In genomic region chr13:41110935-41111334, GRCm38 (mm10) we compare ENCODE assay signal across 51 mouse cellular contexts. TPM values are rescaled to one million over a fixed set of nuclear protein-coding genes. Genes with fewer than 3 reads are reported as not detected.
"Had no signal": no experiment of that assay in that cellular context is flagged by ENCODE, and none has a peak within 500 bp of the region (broad histone marks: within the 10 kb centered on the region; RNA-seq: fewer than 3 reads in every experiment).

TSS of gene Gcm2 (minus strand) at chr13:41111035.

- DNase-seq: heart, postnatal 10 days; heart, postnatal 14 days; heart, postnatal 36 days; heart, postnatal 4 days; kidney, adult 11 months; kidney, adult 18-20 months; kidney, adult 2 months; kidney, adult 8-10 months; kidney, adult 9 months; kidney, postnatal 10 days; kidney, postnatal 14 days; kidney, postnatal 25 days; kidney, postnatal 36 days; kidney, postnatal 4 days; layer of hippocampus, adult 9-11 months; layer of hippocampus, postnatal 36 days had no signal

- H3K4me1 ChIP-seq: heart, embryonic 12.5 days; heart, embryonic 15.5 days; hindbrain, embryonic 12.5 days; hindbrain, embryonic 13.5 days; hindbrain, embryonic 15.5 days; intestine, embryonic 15.5 days; kidney, embryonic 15.5 days had no signal

- H3K4me3 ChIP-seq: heart, embryonic 12.5 days; heart, embryonic 13.5 days; heart, embryonic 15.5 days; hindbrain, embryonic 10.5 days; hindbrain, embryonic 12.5 days; hindbrain, embryonic 13.5 days; hindbrain, embryonic 15.5 days; intestine, embryonic 15.5 days; kidney, embryonic 15.5 days; layer of hippocampus, adult 2 months; left cerebral cortex, adult 2 months had no signal

- H3K9ac ChIP-seq: heart, embryonic 12.5 days; heart, embryonic 13.5 days; heart, embryonic 15.5 days; hindbrain, embryonic 12.5 days; hindbrain, embryonic 13.5 days; hindbrain, embryonic 14.5 days; hindbrain, embryonic 15.5 days; intestine, embryonic 15.5 days; kidney, embryonic 15.5 days had no signal

- H3K9me3 ChIP-seq: heart, embryonic 12.5 days; heart, embryonic 13.5 days; heart, embryonic 15.5 days; hindbrain, embryonic 10.5 days; hindbrain, embryonic 12.5 days; hindbrain, embryonic 13.5 days; hindbrain, embryonic 15.5 days; intestine, embryonic 15.5 days; kidney, embryonic 15.5 days had no signal

- H3K4me2 ChIP-seq: heart, embryonic 11.5 days; heart, embryonic 12.5 days; heart, embryonic 13.5 days; heart, embryonic 15.5 days; hindbrain, embryonic 12.5 days; hindbrain, embryonic 13.5 days; hindbrain, embryonic 14.5 days; hindbrain, embryonic 15.5 days; intestine, embryonic 15.5 days; kidney, embryonic 15.5 days had no signal

- ATAC-seq: hindbrain, embryonic 16.5 days; hindbrain, postnatal 0 days; inflammation-experienced regulatory T-cells, adult 6 months; intestine, embryonic 15.5 days; intestine, embryonic 16.5 days; intestine, postnatal 0 days had no signal

- H3K36me3 ChIP-seq: heart, embryonic 12.5 days; heart, embryonic 13.5 days; heart, embryonic 15.5 days; hindbrain, embryonic 10.5 days; hindbrain, embryonic 12.5 days; hindbrain, embryonic 13.5 days; hindbrain, embryonic 15.5 days; intestine, embryonic 15.5 days; kidney, embryonic 15.5 days had no signal

- H3K27ac ChIP-seq: heart, embryonic 13.5 days; heart, embryonic 15.5 days; hindbrain, embryonic 10.5 days; hindbrain, embryonic 12.5 days; hindbrain, embryonic 13.5 days; hindbrain, embryonic 14.5 days; hindbrain, embryonic 15.5 days; hindbrain, postnatal 0 days; intestine, embryonic 15.5 days; kidney, embryonic 15.5 days; kidney, postnatal 0 days; layer of hippocampus, adult 2 months; left cerebral cortex, adult 2 months had no signal

RNA-seq across cellular contexts. Expression of gene Gcm2, which starts in this region (rescaled TPM):
- total RNA-seq: heart, postnatal 10 days; heart, postnatal 14 days; heart, postnatal 25 days; heart, postnatal 36 days; heart, postnatal 4 days; hematopoietic stem cell, adult 5-6 weeks; hindbrain, postnatal 0 days; layer of hippocampus, adult 18-20 months; layer of hippocampus, adult 2 months; layer of hippocampus, adult 8-10 months; layer of hippocampus, postnatal 10 days; layer of hippocampus, postnatal 14 days; layer of hippocampus, postnatal 25 days; layer of hippocampus, postnatal 36 days; left cerebral cortex, adult 18-20 months; left cerebral cortex, adult 2 months; left cerebral cortex, adult 8-10 months had no signal
- polyA plus RNA-seq: heart, embryonic 11.5 days; heart, embryonic 12.5 days; heart, embryonic 13.5 days; heart, embryonic 14.5 days; heart, embryonic 15.5 days; heart, embryonic 16.5 days; heart, postnatal 0 days; hindbrain, embryonic 10.5 days; hindbrain, embryonic 12.5 days; hindbrain, embryonic 13.5 days; hindbrain, embryonic 14.5 days; hindbrain, embryonic 15.5 days; hindbrain, embryonic 16.5 days; hindbrain, postnatal 0 days; intestine, embryonic 14.5 days; intestine, embryonic 15.5 days; intestine, embryonic 16.5 days; intestine, postnatal 0 days; kidney, adult 2 months; kidney, embryonic 14.5 days; kidney, embryonic 15.5 days; kidney, embryonic 16.5 days; kidney, postnatal 0 days; large intestine, adult 2 months had no signal
